Mouse (Mus musculus) naive thymus-derived CD4-positive, alpha-beta T cell, adult 2 months (primary cell): Measurements from ENCODE around the gene Kdm6b.

ENCODE experiments used
- DNase-seq: peaks from one replicate; pipeline ENCODE4 v3.0.0-alpha.2; 2011; ENCODE audit warnings: low read depth

Kdm6b gene

GRCm38 (mm10) chr11:69413221-69414181, at the start of gene Kdm6b:
Kdm6b (minus strand) TSS chr11:69413675.
- DNase-seq: no peak

- no peak for DNase-seq
Observed at GRCm38 (mm10) chr11:69461568-69461967, 48.1 kb upstream of the Kdm6b start.

GRCm38 (mm10) chr11:69459883-69460282, 46.4 kb upstream of the Kdm6b start:
- DNase-seq: no peak

GRCm38 (mm10) chr11:69457006-69457579, 43.6 kb upstream of the Kdm6b start:
- DNase-seq: no peak

- DNase-seq: no peak
Observed at GRCm38 (mm10) chr11:69452114-69452867, 38.8 kb upstream of the Kdm6b start.

DNA sequence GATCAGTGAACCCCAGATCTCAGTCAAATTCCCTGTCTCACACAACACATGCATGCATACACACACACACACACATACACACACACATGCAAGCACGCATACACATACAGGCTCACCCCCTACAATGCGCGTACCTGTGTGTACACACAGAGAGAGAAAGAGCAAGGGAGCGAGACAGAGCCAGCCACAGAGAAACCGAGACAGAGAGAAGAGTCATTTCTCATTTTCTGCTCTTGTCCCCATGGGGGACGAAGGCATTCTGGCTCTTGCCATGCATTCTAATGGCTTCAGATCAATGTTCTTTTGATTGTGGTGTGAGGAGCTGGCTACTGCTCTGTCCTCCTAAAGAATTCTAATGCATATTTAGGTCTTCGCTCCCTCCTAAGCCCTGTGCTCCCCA, 33.8 kb upstream of the Kdm6b start:
- DNase-seq: no peak

DNA sequence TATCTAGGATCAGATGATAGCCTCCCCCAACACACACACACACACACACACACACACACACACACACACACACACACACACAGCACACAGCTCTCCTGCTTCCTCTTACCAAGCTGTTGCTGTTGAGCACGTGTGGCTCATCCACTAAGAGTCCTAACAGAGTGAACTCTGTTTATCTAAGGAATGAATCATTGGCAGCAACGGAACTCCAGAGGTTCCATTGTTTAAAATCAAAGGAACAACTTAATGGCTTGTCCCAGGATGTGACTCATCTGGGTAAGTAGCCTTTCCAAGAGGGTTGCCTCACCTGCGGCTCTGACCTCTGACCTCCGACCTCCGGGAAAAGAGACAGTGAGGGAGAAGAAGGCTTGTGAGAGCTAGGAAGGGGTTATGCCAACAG, 29.9 kb upstream of the Kdm6b start:
- DNase-seq: no peak

GRCm38 (mm10) chr11:69437291-69437690, 23.8 kb upstream of the Kdm6b start:
- DNase-seq: no peak

GRCm38 (mm10) chr11:69433189-69433588, 19.7 kb upstream of the Kdm6b start:
- DNase-seq: no peak

- DNase-seq: no peak
Observed at GRCm38 (mm10) chr11:69432640-69432982, 19.1 kb upstream of the Kdm6b start.

- peak; percentile 90 for DNase-seq
Observed at GRCm38 (mm10) chr11:69431829-69432639, 18.6 kb upstream of the Kdm6b start.

- no peak for DNase-seq
Observed at GRCm38 (mm10) chr11:69430631-69431030, 17.2 kb upstream of the Kdm6b start.

DNA sequence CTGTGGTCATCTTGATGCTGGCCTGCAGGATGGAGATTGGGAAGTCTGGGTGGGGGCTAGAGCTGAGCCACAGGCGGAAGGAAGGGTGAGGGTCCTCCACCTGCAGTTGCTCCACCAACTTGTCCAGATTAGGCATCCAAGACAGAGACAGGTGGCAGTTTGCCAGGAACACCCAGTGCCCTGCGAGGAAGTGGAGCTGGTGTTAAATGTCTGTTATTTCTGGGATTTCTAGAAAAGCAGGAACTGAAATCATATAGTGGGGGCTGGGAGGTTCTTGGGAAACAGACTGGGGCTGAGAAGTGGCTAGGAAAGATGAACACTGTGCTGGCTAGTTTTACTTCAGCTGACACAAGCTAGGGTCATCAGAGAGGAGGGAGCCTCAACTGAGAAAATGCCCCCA, 15.8 kb upstream of the Kdm6b start:
- no peak for DNase-seq

GRCm38 (mm10) chr11:69428751-69429150, 15.3 kb upstream of the Kdm6b start:
- DNase-seq: peak; percentile 52

- no peak for DNase-seq
Observed at GRCm38 (mm10) chr11:69426246-69426645, 12.8 kb upstream of the Kdm6b start.

DNA sequence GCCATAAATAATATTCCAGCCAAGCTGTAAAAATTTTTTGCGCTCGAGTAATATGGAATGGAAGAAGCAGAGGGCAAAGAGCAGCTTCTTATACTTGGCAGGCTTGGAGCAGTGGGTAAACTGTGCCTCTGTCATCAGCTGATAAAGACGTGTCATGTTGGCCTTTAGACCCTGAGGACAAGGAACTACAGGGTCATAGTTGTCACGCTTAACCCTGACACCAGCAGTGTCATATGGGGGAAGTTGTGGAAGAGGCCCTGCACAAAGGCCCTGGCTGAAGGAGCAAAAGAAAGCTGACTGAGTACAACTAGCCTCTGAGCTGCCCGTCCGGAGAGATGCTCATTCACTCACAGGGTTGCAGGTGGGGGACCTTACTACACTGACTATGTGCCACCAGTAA, 10.4 kb upstream of the Kdm6b start:
- DNase-seq: no peak

DNA sequence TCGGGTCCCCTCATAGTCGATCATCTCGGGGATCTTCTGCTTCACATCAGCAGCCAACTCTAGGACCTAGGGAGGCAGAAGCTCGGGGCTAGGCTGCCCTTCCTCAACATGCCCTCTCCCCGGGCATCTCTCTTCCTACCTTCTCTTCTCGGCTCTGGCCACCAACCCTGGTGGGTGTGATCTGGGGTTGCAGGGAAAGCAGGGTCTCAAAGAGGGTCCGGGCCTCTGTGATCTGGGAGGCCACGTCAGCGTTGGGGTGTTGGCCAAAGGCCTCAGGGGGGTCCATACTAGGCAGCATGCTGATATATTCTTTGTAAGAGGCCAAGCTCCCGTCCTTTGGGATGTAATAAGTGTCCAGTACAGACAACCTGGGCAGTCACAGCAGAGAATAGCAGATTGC, 9.4 kb upstream of the Kdm6b start:
- DNase-seq: no peak

GRCm38 (mm10) chr11:69421131-69421977, 7.9 kb upstream of the Kdm6b start:
- no peak for DNase-seq

DNA sequence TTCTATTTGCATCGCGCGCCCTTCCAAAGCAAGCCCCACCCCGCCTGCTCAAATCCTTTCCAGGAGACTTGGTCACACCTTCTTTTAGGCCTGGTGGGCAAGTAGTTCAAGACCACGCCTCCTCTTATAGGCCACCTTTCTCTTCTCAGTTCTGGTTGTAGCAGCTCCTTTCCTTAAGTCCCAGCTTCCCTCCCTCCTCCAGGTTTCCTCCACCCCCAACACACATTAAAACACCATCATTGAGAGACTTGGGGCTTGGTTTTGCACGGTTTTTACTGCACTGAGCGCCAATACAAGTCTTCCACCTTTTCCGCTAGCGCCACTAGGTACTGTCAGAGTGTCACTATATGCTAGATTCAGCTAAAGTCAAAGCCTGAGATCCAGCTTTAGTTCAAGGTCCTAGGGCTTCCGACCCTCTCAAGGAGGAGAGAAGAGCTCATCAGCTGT, 7.1 kb upstream of the Kdm6b start:
- no peak for DNase-seq

DNA sequence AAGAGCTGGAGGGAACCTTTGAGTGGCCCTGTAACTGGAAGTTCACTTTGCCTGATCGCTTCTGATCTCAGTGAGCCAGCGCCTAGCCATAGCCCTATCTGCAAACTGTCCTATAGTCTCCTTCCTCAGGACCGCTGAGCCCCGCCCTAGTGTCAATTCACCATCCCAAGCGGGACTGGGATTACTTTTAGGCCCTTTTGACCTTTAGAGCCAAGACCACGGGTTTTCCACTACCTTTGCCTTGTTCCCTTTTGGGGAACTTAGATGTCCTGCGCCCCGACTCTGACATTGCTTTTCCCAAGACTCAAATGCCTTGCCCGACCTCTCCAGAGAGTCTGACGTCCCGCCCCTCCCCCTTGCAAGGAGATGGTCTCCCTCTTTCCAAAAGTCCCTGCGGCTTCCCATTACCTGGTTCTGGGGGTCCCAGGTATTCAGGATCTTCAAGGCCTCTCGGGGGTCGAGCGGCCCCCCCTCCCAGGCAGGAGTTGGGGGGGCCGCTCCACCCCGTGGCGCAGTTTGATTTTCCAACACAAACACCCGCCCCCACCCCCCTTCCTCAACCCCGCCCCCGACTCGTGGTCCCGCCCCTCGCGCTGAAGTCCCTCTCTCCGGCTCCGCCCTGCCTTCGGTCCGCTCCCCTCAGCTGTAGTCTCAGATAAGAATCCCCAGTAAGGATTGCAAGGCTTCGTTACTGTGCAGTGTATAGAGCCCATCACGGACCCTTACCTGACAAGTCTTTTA, 6.5 kb upstream of the Kdm6b start:
- DNase-seq: peak; percentile 70
